Mouse (Mus musculus): ENCODE data around the gene Grik3. TPM values are rescaled to one million over a fixed set of nuclear protein-coding genes. Genes with fewer than 3 reads are reported as not detected.

The Grik3 gene
- polyA plus RNA-seq, 1 experiment from 2014 or later: 4.5 TPM

Small RNAs within 50 kb of the gene (microRNA-seq; reads per million reads assigned to microRNA genes)
- not detected for gene Mir692-2
